Mouse (Mus musculus) erythroblast, adult 5-6 weeks (primary cell): ENCODE data around the gene Rhebl1. TPM values are rescaled to one million over a fixed set of nuclear protein-coding genes. Genes with fewer than 3 reads are reported as not detected.

Experiments
- ATAC-seq: replicated peaks from 2 replicates; pipeline ENCODE4 v1.8.0; 2016; ENCODE audit warnings: moderate number of reproducible peaks, mild to moderate bottlenecking, moderate TSS enrichment, inconsistent platforms; ENCODE audit not compliant: poor library complexity, low FRiP score, severe bottlenecking
- total RNA-seq, 2 experiments: library from RNA; stranded (forward) in 1 of 2; stranded (reverse) in 1 of 2; fragments of 150-400 nt in 1 of 2; fragments of 200-764, 138-1000 nt in 1 of 2; gene quantifications; 2 replicates each; pipeline versions ENCODE4 v1.2.3 to v1.2.4; 2015 to 2017; ENCODE audit warnings: low replicate concordance in 2 of 2

The Rhebl1 gene
- total RNA-seq, 2 experiments from 2014 or later, result 1.8 TPM; not detected in 1

DNA sequence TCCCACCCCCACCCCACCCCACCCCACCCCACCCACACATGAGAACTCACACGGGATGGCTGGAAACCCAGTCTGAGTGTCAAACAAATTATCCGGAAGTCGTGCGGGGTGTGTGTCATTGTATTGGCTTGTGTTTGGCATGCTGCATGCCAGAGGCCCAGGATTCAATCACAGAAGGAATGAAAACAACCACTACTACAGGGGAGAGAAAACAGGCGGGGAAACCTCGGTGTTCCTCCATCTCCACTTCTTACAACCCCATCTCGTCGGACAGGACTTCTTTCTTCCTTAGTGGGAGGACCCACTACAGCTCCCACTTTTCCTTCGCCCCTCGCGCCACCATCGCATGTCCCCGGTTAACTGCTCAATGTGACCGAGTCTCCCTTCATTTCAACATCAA, 22.8 kb upstream of the Rhebl1 start:
- ATAC-seq, result no peak

DNA sequence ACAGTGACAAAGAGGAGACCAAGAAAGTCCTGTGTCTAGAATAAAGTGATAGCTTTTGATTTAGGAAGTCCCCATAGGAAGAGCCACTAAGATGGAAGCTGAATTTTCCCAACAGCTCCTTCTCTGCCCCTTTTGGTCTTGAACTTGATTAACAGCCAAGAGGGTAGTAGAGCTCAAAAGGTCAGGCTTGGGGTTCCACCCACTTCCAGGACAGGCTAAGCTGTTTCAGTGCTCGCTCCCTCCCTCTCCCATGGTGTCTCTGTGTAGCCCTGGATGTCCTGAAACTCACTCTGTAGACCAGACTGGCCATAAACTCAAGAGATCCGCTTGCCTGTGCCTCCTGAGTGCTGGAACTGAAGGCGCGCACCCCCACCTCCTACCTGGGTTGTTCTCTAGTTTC, 21.7 kb upstream of the Rhebl1 start:
- no peak for ATAC-seq

- no peak for ATAC-seq
Observed at GRCm38 (mm10) chr15:98914903-98915302, 20.6 kb upstream of the Rhebl1 start.

- peak; percentile 54; the same call in 1 of the 2 replicates for ATAC-seq
Observed at GRCm38 (mm10) chr15:98904692-98905091, 10.4 kb upstream of the Rhebl1 start.

- no peak for ATAC-seq
Observed at GRCm38 (mm10) chr15:98902600-98902999, 8.3 kb upstream of the Rhebl1 start.

- no peak for ATAC-seq
Observed at GRCm38 (mm10) chr15:98901530-98901929, 7.2 kb upstream of the Rhebl1 start.

DNA sequence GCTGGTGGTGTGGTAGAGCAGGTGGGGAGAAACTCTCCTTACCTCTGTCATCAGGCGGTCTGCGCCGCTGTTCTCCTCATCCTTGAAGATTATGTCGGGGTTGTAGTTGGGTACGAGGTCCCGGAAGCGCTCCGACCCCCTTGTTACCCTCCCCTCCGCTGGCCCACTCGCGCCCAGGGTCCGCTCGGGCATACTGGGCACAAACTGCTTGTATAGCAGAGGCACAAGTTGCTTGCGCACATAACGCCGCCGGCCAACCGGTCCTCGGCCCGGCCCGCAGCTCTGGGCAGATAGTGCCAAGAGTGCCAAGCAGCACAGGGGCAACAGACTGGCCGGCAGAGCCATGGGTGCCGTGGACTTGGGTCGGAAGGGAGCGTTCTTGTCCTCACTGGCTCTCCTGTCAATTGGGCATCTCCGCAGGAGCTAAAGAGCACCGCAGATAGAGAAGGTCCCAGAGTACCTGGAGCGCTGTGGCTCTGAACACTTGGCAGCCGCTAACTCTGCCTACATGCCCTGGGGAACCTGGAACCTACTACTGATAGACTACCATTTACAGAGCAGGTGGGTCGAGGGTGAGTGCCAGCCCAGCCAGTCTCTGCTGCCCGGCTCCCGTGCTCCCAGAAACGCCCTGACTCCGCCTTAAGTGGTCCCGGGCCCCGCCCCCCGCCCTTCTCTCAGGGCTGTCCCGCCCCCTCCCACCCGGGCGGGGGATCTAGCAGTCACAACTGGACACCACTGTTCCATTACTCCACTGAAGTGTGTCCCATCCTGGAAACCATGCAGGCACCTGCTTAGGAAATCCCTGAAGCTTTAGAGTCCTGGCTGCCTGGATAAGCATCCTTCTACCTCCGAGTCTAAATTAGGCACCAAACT, 3.8 kb upstream of the Rhebl1 start, which contains the start of gene Dhh:
TSS of gene Dhh (minus strand) at position 613 of the 873 bp plus-strand sequence.
- ATAC-seq, result no peak

DNA sequence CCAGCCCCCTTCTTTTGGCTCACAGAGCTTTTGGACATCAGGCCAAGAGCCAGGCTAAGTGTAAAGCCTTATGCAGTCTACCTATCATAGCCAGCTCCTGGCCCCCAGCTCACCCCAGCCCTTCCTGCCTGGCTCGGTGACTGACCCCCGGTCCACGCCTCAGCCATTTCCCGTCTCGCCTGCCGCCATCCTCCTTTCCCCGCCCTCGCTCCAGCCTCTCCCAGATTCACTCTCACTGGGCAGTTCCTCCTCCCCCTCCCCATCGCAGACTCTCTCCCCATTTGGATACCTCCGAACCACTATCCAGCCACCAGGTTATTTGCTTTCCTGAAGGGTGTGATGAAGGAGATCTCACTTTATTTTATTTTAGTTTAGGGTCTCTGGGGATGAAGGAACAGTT, 3.2 kb upstream of the Rhebl1 start:
- ATAC-seq, result no peak

GRCm38 (mm10) chr15:98895635-98896589, 1.6 kb upstream of the Rhebl1 start:
- ATAC-seq, result no peak

DNA sequence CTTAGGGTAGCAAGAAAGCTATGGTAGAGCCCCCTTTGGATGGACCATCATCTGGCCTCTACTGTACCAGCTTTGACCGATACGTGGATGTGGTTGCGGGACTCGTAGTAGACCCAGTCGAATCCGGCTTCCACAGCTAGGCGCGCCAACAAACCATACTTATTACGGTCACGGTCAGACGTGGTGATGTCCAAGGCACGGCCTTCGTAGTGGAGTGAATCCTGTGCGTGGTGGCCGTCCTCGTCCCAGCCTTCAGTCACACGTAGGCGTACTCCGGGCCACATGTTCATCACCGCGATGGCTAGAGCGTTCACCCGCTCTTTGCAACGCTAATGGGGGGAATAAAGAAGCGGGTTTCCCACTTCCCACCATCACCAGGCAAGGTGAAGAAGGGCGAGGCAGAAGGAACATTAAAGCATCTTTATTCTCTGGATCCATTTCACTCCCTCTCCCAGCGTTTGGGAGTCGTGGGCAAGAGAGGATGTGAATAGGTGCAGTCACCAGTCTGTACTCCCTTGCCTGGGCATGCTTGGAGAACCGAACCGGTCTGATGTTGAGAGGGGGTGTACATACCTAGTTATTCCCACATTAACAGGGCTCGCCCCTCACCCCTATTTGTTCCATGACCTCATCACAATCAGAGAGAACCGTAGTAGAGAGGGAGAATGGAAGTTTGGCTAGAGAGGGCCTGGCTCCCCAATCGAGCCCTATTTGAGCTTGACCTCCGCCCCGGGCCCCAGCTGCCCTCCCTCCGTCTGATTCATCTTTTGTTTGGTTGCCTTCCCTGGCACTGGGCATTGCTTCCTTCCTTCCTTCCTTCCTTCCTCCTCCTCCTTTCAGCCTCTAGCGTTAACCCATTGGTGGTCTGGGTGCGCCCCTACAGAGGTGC, 650 bp upstream of the Rhebl1 start:
- no peak for ATAC-seq

DNA sequence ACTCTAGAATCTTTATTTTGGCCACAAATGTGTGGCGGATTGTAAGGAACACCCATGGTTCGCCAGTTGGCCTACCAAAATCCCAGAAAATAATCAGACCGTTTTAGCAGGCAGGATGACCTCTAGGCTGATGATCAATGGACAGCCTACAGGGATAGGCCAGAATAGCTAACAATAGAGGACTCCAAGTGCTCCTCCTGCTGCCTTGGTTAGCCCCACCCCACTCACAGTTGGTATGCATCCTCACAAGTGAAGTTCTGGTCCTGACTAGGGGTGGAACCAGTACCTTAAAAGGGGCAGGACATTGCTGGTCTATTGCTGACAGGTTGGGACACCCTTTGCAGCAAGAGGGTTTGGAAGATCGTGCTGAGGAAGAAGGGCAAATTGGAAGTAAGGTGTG, 1.3 kb downstream of the Rhebl1 start:
- no peak for ATAC-seq

DNA sequence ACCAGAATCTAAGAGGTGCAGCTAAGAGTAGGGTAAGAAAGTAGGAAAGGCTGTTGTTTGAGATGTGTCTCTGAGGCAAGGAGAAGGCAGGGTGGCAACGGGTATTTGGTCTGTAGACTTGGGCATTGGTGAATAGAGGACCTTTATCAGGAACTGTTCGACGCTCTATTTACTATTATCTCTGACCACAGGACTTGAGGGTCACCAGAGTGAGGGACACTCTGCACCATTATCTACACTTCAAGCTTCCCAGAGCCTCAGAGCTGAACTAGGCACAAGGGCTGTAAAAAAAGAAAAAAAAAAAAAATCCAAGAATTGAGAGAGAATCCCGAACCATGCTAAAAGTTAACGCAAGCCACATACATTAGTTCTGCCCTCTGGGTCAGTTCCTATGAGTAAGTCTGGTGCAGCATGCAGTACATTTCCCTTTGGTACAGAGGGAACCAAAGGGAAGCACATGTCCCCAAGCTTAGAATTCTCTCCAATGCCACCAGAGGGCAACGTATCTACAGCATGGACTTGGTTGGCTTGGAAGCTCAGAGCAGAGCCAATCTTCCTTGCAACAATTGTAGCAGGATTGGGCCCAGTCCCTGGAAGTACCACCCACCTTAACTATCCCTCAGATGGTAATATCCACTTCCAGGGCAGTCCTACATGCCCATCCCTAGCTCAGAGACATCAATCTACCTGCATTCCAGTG, 2.3 kb downstream of the Rhebl1 start:
- ATAC-seq, result peak; percentile 54

- no peak for ATAC-seq
Observed at GRCm38 (mm10) chr15:98891198-98891742, 3.1 kb downstream of the Rhebl1 start.

DNA sequence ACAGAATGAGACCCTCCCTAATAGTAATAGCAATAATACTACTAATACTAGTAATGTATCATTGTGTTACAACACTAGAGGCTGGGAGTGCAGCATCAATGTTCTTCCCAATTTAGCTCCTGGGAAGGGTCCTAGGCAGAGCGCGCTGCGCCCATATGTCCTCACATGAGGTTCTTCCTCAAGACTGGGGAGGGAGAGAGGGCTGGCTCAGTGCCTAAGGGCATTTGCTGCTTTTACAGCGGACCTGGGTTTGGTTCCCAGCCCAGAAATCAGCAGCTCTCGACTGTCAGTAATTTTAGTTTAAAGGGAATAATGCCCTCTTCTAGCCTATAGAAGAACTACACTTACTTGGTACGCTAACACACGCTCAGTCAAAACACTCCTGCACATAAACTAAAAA, 6.8 kb downstream of the Rhebl1 start:
- no peak for ATAC-seq

- ATAC-seq, result no peak
Observed at GRCm38 (mm10) chr15:98886667-98887387, 7.5 kb downstream of the Rhebl1 start.

- ATAC-seq, result no peak
Observed at GRCm38 (mm10) chr15:98884106-98884505, 10.2 kb downstream of the Rhebl1 start.

DNA sequence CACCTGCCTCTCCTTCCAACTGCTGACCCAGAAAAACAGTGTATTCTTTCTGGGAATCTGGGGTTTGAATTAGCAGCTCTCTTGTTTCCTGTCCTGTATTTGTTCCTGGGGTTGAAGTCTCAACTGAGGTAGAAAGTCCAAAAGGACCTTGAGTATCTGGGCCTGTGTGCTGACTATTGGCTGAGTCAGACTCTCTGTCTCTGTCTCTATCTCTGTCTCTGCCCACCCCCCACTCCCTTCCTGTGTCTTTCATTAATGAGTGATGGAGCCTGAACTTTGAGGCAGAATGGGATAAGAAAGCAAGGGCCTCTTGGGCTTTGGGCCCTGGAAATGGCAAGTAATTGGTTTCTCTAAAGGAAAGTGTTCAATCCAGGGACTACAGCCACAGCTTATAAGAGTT, 10.7 kb downstream of the Rhebl1 start:
- ATAC-seq, result no peak

DNA sequence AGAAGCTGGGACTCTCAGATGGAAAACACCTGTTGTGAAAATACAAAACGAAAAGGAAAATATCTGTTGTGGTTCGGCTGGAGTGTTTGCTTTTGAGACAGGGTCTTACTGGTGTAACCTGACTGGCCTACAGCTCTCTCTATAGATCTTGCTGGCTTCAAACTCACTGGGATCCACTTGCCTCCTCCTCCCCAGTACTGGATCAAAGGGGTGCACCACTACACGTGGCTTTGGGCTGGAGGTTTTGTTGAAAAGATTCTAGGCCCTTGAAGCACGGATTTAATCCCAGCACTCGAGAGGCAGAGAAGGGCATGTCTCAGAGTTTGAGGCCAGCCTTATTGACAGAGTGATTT, 12.7 kb downstream of the Rhebl1 start:
- 0 out of 2 replicates have a peak, but pooled peaks have one; percentile 7 for ATAC-seq
